Mouse (Mus musculus) liver, adult 2 months (tissue): ENCODE measurements around the gene Eif3m. TPM values are rescaled to one million over a fixed set of nuclear protein-coding genes. Genes with fewer than 3 reads are reported as not detected.
"Not testable (repeated sequence)": the region's sequence is repeated elsewhere in the genome, so short reads cannot be mapped to it uniquely, and the experiment has no call there.

Experiments used
- DNase-seq: peaks from one replicate; pipeline ENCODE4 v3.0.0-alpha.2; 2011; ENCODE audit warnings: low read depth, low spot score; ENCODE audit errors: extremely low read depth
- H3K27ac ChIP-seq: fragments of 200-500 bp; replicated peaks from 2 replicates; pipeline ENCODE4 v1.5.1; 2012; ENCODE audit warnings: low read depth, mild to moderate bottlenecking, control low read depth, inconsistent platforms, low read length; ENCODE audit not compliant: insufficient read depth
- H3K27me3 ChIP-seq: fragments of 200-500 bp; 2 replicates; pipeline ENCODE4 v1.6.1; 2012; ENCODE audit warnings: mild to moderate bottlenecking, moderate library complexity, low read length, inconsistent platforms; ENCODE audit not compliant: control insufficient read depth, insufficient read depth
- H3K36me3 ChIP-seq: fragments of 200-500 bp; 2 replicates; pipeline ENCODE4 v1.6.1; 2012; ENCODE audit warnings: low read length, inconsistent platforms; ENCODE audit not compliant: control insufficient read depth, insufficient read depth
- H3K4me1 ChIP-seq: fragments of 200-500 bp; 2 replicates; pipeline ENCODE4 v1.6.1; 2011; ENCODE audit warnings: low read length; ENCODE audit not compliant: control insufficient read depth, insufficient read depth
- H3K4me3 ChIP-seq: fragments of 200-500 bp; 2 replicates; pipeline ENCODE4 v1.5.1; 2011; ENCODE audit warnings: low read depth, mild to moderate bottlenecking, control low read depth, low read length, moderate library complexity; ENCODE audit not compliant: insufficient read depth
- H3K79me2 ChIP-seq: fragments of 200-500 bp; 2 replicates; pipeline ENCODE4 v1.6.1; 2012; ENCODE audit warnings: inconsistent platforms, mild to moderate bottlenecking, low read length, moderate library complexity; ENCODE audit not compliant: control insufficient read depth, insufficient read depth
- H3K9ac ChIP-seq: fragments of 200-500 bp; 2 replicates; pipeline ENCODE4 v1.6.1; 2012; ENCODE audit warnings: low read depth, mild to moderate bottlenecking, control low read depth, inconsistent platforms, low read length
- CTCF ChIP-seq: fragments of 200-500 bp; IDR thresholded peaks from 2 replicates; pipeline ENCODE4 v1.5.1; 2011; ENCODE audit warnings: low read depth, low read length, control low read depth
- POLR2A ChIP-seq: fragments of 200-500 bp; IDR thresholded peaks from 2 replicates; pipeline ENCODE4 v1.6.1; 2011; ENCODE audit warnings: low read length, control low read depth; ENCODE audit not compliant: insufficient read depth; ENCODE audit errors: extremely low read depth
- WGBS: fragments of 180-500 bp; shearing (Covaris S2); methylation state at CpG from one replicate; pipeline ENCODE4 v1.1.7; 2018; 5-methylcytosine and 5-hydroxymethylcytosine counted together
- polyA plus RNA-seq: library from polyadenylated mRNA; depleted of rRNA; stranded (reverse); fragments of >200 nt; gene quantifications from 2 replicates; pipeline ENCODE4 v1.2.3, GENCODE M21; 2012
- total RNA-seq: library from RNA; depleted of rRNA; stranded (reverse); fragments of >200 nt; gene quantifications from 2 replicates; pipeline ENCODE4 v1.2.3, GENCODE M21; 2014

Eif3m gene
- total and polyA plus RNA-seq, 2 experiments, result 13.6 to 122 TPM

DNA sequence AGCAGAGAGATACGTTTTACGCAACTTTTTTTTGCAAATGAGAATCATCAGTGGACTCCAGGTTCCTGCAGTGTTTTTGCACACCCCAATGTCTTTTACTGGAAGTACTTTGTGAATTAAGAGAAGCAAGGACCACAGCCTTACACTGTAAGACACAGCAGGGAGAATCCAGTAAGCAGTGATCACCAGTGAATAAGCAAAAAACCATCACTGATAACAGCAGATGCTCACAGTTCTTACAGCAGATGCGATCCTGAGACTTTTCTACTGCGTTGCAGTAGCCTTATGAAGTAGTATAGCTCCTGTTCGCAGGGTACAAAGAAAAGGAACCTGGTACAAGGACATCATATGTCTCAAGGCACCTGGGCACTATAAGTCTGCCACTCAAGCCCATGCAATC, 13.6 kb upstream of the Eif3m start:
- Histone ChIP-seq H3K9ac (no peak overlapping the region), H3K79me2 (no peaks in the 10 kb centered on the region), H3K27me3 (no peaks in the 10 kb centered on the region), H3K36me3 (no peaks in the 10 kb centered on the region), H3K27ac (no peak overlapping the region), H3K4me1 (no peaks in the 10 kb centered on the region), H3K4me3 (no peak overlapping the region)
- WGBS, result 84% methylated on average over 5 of the region's 5 CpGs
- TF ChIP-seq CTCF (no peak), POLR2A (no peak)
- DNase-seq, result no peak

DNA sequence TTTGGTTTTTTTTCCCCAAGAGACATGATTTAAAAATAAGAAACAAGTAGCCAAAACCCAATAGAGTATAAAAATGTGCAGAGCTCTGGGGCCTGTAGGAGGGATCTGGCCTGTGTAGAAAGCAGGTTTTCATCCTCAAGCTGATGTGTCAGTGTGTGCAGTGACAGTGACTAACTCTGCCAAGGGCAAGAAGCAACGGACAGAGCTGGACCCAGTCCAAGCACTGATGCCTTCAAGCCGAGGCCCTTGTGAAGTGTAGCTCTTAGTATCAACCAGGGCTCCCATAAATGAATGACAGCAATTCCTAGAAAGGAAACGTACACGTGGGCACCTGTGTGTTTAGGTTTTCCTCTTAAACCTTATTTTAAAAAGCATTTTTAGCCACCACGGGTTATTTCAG, 11.9 kb upstream of the Eif3m start:
- TF ChIP-seq POLR2A, result no peak
- TF ChIP-seq CTCF, result no peak
- H3K36me3 ChIP-seq, result no peaks in the 10 kb centered on the region
- H3K79me2 ChIP-seq, result no peaks in the 10 kb centered on the region
- H3K9ac ChIP-seq, result no peak overlapping the region
- H3K27me3 ChIP-seq, result no peaks in the 10 kb centered on the region
- 74% methylated on average over 5 of the region's 5 CpGs for WGBS
- no peak for DNase-seq
- H3K4me1 ChIP-seq, result no peaks in the 10 kb centered on the region
- H3K4me3 ChIP-seq, result no peak overlapping the region
- no peak overlapping the region for H3K27ac ChIP-seq

DNA sequence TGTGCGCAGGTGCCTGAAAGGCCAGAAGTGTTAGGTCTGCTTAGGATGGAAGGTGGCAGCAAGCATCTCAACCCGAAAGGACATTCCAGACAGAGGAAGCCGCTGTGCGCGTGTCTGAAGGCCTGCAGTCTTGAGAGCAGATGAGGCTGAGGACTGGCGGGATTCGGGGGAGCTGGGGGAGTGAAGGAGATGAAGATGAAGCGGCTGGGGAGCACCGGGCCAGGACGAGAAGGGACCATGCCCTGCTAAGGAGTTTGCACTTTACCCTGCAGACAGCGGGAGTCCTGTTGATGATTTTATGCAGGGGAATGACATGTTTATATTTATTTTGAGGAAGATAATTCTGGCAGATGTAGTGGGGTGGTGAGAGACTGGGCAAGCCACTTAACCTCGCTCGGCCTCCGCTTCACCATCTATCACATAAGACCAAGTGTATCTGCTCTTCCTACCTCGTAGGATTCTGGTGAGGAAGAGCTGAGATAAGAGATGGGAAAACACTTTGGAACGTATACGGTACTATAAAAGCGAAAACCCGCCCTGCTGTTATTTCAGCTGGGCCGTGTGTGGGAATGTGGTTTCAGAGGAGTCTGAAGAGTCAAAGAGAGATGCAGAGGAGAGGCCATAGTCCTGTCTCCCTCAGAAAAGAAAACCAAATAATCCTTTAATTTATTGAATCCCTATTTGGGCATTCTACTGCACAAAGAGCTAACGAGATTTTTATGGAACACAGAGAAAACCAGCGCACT, 10.2 kb upstream of the Eif3m start:
- Histone ChIP-seq H3K4me1 (no peaks in the 10 kb centered on the region), H3K36me3 (no peaks in the 10 kb centered on the region), H3K4me3 (no peak overlapping the region), H3K79me2 (no peaks in the 10 kb centered on the region), H3K27me3 (no peaks in the 10 kb centered on the region), H3K27ac (no peak overlapping the region), H3K9ac (no peak overlapping the region)
- DNase-seq, result no peak
- WGBS, result 85% methylated on average over 22 of the region's 22 CpGs
- TF ChIP-seq CTCF, result no peak
- TF ChIP-seq POLR2A, result no peak

DNA sequence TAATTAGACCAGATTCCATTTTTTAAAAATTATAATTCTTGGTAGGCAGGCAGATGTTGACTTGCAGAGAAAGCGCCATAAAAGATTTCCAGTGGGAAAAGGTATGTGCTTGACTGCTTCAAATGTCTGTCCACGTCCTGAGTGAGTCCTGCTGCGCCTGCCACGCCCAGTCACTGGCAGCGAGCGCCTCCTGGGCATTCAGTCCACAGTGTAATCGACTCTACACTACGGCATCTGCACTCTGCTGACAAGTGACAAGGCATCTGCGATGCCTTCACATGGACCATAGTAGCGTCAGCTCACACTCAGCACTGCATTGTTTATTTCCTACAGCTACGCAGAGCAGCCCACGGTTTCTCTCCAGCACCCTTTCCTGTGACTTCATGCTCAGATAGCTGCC, 8.7 kb upstream of the Eif3m start:
- not testable (repeated sequence) for H3K9ac ChIP-seq, H3K36me3 ChIP-seq, H3K4me3 ChIP-seq, H3K4me1 ChIP-seq, DNase-seq, H3K27me3 ChIP-seq, H3K79me2 ChIP-seq, H3K27ac ChIP-seq
- 88% methylated on average over 12 of the region's 12 CpGs for WGBS

DNA sequence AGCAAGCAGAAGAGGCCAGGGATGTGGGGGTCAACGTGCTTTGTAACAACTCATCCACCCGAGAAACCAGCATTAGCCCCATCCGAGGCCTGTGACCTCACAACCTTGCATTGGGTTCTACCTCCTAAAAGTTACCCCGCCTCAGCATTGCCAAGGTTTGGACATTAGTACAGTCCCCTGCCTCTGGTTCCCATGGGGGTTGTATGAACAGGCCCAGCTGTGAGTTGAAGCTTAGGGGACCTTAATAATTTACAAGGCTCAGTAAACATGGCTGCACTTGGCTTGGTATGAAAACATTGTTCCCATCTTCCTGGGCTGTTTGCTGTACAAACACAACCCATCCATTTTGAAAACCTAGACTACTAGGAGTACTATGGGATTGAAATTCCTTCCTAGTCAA, 6.9 kb upstream of the Eif3m start:
- Histone ChIP-seq H3K9ac (no peak overlapping the region), H3K36me3 (no peaks in the 10 kb centered on the region), H3K4me3 (no peak overlapping the region), H3K4me1 (no peaks in the 10 kb centered on the region), H3K79me2 (no peaks in the 10 kb centered on the region), H3K27ac (no peak overlapping the region), H3K27me3 (no peaks in the 10 kb centered on the region)
- DNase-seq, result no peak
- 82% methylated on average over 4 of the region's 4 CpGs for WGBS
- TF ChIP-seq POLR2A, result no peak
- TF ChIP-seq CTCF, result no peak

DNA sequence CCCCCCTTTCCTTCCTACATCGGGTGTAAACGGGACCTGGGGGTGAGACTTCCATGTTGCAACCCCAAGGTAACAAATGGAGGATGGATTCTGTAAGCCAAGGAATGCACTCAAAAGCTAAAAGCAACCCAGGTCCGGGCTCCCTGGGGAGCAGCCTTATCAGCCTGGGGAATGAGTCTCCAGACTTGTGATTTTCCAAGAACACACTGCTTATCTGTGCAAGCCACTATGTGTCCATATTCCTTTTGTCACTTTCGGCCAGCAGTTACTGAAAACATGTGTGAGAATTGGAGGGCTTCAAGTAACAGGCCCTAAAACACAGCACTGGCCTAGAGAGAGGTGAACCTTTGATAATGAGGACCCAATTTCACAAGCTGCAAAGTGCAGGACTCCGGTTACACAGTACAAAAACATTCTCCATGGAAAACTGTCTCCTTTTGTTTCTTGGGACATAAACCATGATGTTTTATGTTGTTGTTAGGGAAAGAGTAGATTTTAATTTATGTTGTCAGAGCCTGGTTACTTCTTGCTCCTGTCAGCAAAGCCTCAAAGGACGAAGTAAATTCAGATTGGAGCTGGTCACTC, 6.2 kb upstream of the Eif3m start:
- Histone ChIP-seq H3K4me1 (no peaks in the 10 kb centered on the region), H3K27ac (no peak overlapping the region), H3K9ac (no peak overlapping the region), H3K27me3 (no peaks in the 10 kb centered on the region), H3K79me2 (no peaks in the 10 kb centered on the region), H3K4me3 (no peak overlapping the region), H3K36me3 (no peaks in the 10 kb centered on the region)
- TF ChIP-seq CTCF (no peak), POLR2A (no peak)
- 81% methylated on average over 6 of the region's 6 CpGs for WGBS
- DNase-seq, result no peak
